Mouse (Mus musculus) erythroblast, embryonic 14.5 days (primary cell): ENCODE measurements around the gene Gbp8.
"Not testable (repeated sequence)": the region's sequence is repeated elsewhere in the genome, so short reads cannot be mapped to it uniquely, and the experiment has no call there.

Source experiments
- GATA1 ChIP-seq: IDR thresholded peaks from 2 replicates; pipeline ENCODE4 v1.6.1; 2012; ENCODE audit warnings: low read length, inconsistent platforms, mixed read lengths
- TAL1 ChIP-seq: IDR thresholded peaks from 3 replicates; pipeline ENCODE4 v1.6.1; 2012; ENCODE audit warnings: low read length, inconsistent platforms, mixed read lengths

GRCm38 (mm10) chr5:105062403-105062802 is 76.9 kb downstream of the Gbp8 start:
- not testable (repeated sequence) for TF ChIP-seq GATA1, TAL1
